Mouse (Mus musculus) olfactory bulb, adult 2 months (tissue): Measurements from ENCODE around the gene Ms4a1.

Experiments
- CTCF ChIP-seq: fragments of 200-500 bp; IDR thresholded peaks from 2 replicates; pipeline ENCODE4 v1.5.1; 2012; ENCODE audit warnings: low read depth, mild to moderate bottlenecking, low read length, moderate library complexity; ENCODE audit not compliant: insufficient read depth
- POLR2A ChIP-seq: fragments of 200-500 bp; IDR thresholded peaks from 2 replicates; pipeline ENCODE4 v1.6.1; 2012; ENCODE audit warnings: mild to moderate bottlenecking, low read depth, low read length, moderate library complexity; ENCODE audit not compliant: insufficient read depth

- TF ChIP-seq CTCF (no peak), POLR2A (no peak)
Observed at GRCm38 (mm10) chr19:11283773-11284172, 17.7 kb upstream of the Ms4a1 start, which contains the start of gene Ms4a5.
